Mouse (Mus musculus) liver, adult (tissue): Measurements from ENCODE around the gene Mrtfa.

ENCODE experiments used
- GATA4 ChIP-seq: IDR thresholded peaks from 2 replicates; pipeline ENCODE4 v1.6.1; 2014; ENCODE audit warnings: mild to moderate bottlenecking, low read length; ENCODE audit not compliant: insufficient replicate concordance

The Mrtfa gene

DNA sequence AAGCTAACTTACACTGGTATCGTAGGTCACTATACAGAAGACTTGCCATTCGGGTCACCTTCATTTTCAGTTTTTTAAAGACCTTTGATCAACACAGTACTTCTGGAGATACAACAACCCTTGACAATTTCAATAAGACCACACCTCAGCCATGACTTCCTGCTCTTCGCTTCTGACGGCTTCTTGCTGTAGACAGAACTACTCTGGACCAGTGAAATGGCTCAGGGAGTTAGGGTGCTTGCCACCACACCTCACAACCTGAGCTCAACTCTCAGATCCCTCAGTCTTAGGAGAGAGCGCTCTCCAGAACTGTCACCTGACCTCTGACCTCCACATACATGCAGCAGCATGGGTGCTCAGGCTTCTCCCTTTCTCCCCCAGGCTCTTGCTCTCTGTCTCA is 59.4 kb downstream of the Mrtfa start:
- TF ChIP-seq GATA4: no peak

GRCm38 (mm10) chr15:81129970-81130369 is 60.6 kb downstream of the Mrtfa start:
- no peak for TF ChIP-seq GATA4

DNA sequence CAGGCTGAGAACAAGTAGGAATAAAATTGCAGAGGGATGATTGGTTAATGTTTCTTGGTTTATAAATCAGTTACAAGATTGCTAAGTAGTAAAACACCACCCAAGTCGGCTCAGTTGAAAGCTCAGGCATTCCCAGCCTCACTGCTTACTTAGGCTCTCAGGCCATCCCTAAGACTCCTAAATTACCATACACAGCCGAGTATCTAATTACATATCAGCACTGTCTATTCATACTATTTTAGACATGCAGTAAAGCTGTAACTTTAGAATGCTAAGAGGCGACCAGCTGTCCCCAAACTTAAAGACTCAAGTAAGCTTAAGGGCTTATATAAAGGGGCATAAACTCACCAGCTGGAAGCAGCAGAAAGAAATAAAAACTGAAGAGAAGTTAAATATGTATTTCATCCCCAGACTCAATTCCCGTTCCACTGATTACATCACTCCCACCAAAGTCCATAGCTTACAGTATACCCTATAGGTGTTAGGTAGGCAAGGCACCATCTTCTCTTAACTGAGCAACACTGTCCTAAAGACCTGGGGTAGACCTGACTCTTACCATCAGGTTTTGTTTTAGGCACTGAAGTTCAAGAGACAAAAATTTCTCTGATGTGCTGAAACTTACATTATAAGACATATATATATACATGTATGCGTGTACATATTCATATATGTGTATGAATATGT is 62.3 kb downstream of the Mrtfa start:
- TF ChIP-seq GATA4: no peak

DNA sequence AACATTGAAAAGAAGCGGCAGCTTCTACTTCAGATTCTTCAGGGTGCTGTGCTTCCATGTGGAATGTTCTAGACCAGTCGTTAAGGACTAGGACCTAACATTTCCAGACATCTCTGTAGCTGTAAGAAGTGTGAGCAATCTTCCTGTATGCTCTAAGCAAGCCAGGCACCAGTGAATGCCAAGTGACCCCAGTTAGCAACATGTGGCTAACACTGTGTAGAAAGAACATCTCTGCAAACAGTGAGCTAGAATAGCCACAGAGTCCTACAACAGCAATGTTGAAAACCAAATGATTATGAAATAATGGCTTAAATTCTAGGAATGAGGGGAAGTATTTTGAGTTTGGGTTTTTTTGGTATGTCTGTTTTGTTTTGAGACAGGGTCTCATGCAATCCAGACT is 66.3 kb downstream of the Mrtfa start:
- no peak for TF ChIP-seq GATA4

- no peak for TF ChIP-seq GATA4
These were observed 67.4 kb downstream of the Mrtfa start for GRCm38 (mm10) chr15:81123122-81123521.

GRCm38 (mm10) chr15:81122535-81122934 is 68.0 kb downstream of the Mrtfa start:
- no peak for TF ChIP-seq GATA4

- no peak for TF ChIP-seq GATA4
These were observed 68.5 kb downstream of the Mrtfa start for GRCm38 (mm10) chr15:81122078-81122477.

GRCm38 (mm10) chr15:81120946-81121345 is 69.6 kb downstream of the Mrtfa start:
- no peak for TF ChIP-seq GATA4

DNA sequence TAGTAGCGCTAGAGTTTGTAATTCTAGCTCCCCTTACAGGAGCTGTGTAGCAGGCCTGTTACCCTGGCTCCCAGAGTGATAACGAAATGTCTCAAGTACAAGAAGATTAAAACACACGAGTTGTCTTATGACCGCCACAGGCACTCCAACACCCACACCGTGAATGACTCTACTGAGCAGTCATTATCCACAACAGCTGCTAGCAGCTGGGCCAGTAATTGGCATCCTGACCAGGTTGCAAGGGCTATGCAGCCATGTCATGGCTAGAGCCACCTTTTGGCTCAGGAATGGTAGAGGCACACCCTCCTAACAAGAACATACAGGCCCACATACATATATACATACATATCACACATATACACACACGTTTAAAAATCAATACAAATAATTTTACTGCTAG is 70.4 kb downstream of the Mrtfa start:
- no peak for TF ChIP-seq GATA4

- no peak for TF ChIP-seq GATA4
These were observed 72.3 kb downstream of the Mrtfa start for GRCm38 (mm10) chr15:81118226-81118625.

- TF ChIP-seq GATA4: no peak
These were observed 78.0 kb downstream of the Mrtfa start for GRCm38 (mm10) chr15:81112589-81112988.

GRCm38 (mm10) chr15:81110315-81110714 is 80.2 kb downstream of the Mrtfa start:
- no peak for TF ChIP-seq GATA4

- TF ChIP-seq GATA4: no peak
These were observed 84.6 kb downstream of the Mrtfa start for GRCm38 (mm10) chr15:81105962-81106361.

DNA sequence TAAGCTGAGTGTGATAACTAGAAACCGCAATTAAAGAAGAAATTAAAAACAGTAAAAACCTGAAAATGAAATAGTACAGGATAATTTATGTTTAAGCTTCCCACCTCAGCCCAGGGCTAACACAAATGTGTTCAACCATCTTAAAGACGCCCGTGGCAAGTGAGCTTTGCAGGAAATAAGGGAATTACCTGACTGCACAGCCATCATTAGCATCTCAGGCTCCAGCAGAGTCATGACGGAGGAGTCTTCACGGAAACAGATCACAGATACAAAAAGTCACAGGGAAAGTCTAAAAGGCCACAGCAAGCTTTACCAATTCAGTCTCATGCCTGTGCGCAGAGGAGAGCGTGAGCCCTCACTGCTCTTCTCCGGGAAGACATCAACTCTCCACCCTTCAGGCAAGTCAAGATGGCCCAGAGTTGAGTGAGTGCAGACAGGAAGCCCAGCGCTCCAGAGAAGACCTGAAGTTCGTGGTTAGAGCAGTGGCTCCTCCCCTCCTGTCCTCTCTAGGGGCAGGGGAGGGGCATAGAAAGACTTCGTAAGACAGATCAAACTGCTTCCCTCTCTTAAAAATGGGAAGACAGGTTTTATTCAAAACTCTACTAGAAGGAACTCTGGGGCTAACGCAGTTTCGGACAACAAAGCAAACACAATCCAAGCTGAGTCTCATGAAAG is 85.8 kb downstream of the Mrtfa start:
- TF ChIP-seq GATA4: no peak

- TF ChIP-seq GATA4: no peak
These were observed 87.1 kb downstream of the Mrtfa start for GRCm38 (mm10) chr15:81103500-81103899.

DNA sequence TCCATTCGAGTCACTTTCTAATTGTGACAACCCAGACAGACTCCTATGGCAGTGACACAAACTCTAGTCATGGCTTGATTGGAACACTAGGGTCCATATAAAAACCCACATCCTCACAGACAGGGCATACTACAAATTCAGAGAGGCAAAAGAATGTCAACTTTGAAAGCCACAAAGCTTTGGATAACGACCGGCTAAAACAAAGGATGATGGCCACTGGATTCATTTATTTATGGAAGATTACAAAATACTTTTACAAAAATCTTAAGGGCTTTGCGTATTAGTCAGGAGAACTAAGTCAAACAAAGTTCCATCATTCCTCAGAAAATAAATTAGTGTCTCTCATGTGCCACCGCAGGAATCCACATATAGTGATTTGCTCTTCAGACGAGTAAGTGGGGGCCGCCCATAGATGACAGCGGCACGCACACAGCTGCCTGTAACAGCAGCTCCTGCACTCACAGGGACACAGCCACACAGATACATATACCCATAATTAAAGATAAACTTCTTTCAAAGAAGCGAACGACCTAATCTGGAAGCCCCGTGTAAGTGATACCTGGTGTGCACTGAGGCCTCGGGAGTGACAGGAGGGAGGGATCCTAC is 88.2 kb downstream of the Mrtfa start:
- no peak for TF ChIP-seq GATA4
